Mouse (Mus musculus): ENCODE data around the gene Sftpa1.

Gene Sftpa1

DNA sequence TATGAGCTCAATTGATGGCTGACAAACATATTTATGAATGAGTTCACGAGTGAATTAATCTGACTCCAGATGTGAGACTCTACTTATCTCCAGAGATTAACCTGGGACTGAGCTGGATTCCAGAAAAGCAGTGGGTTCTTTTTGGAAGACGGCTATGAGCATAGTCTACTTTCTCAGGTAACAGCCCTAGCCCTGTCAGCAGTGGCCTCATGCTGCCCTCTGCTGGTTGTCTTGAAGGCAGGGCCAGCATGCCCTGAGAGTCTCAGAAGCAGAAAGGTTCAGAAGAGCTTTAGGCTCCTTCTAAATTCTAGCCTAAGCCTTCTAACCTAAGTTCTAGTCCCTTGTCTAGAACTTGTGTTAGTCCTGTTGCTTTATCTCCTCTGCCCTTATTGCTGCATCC lies 31.1 kb downstream of the Sftpa1 start:
- peak; percentile 75 for DNase-seq

DNA sequence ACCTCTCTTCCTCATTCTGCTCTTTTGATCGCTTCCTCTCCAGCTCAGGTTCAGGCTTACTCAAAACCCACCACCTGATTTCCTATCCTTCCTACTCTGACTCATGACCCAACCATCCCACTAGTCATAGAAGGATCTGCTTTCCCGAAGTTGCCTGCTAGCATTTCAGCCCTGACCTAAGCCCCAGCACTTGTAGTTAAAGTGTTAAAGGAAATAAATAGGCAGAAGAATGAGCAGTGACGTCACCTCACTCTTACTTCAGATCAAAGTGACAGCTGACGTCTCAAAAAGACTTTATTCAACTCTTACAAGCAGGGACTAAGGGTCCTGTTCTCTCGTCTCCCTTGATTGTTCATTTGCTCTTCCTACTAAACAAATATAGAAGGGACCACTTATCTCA lies 35.7 kb downstream of the Sftpa1 start:
- DNase-seq, result peak; percentile 59

DNA sequence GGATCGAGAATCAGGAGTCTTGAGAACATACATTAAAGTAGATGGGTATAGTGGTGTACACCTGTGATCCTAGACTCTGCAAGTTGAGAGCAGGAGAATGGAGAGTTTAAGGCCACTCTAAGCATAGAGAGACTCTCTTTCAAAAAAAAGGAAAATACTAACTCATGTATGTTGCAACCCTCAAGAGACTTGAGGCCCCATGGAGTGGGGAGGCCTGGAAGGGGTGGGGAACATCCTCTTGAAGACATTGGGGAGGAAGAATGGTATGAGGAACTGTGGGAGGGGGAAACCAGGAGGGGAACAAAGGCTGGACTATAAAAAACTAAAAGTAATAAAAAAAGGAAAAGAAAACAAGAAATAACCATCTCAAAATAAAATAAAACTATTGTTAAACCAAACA lies 37.0 kb downstream of the Sftpa1 start:
- peak; percentile 54 for DNase-seq

DNA sequence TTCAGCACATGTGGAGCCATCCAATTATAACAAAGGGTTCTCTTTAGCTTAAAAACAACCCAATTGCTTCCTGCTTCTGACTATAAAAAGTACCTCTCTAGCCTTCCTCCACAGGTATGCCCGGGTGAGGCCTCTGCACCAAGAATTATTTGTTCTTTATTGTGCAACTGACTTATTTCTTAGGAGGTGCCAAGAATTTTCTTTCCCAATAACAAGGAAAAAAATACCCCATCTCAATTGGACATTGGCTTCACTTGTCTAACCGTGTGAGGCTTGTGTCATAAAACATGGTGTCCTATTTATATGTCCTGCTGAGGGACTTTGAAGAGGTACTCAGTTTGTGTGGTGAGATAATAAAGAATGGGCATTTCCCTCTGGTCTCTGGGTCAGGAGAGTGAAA lies 38.9 kb downstream of the Sftpa1 start:
- peak; percentile 53 for DNase-seq

DNA sequence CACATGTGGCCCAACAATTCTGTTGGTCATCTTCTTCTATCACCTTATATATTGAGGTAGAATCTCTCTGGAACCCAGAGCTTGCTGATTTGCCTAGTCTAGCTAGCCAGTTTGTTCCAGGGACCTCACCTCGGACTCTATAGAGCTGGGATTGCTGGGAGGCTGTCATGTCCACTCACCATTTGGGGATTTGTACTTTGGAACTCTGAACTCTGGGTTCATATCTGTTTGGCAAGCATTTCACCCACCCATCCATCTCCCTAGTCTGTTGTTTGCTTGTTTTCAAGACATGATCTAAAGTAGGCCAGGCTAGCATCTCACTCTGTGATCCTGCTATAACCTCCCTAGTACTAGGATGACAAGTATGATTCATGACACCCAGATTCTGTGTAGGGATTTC lies 43.2 kb downstream of the Sftpa1 start:
- DNase-seq, result no peak

DNA sequence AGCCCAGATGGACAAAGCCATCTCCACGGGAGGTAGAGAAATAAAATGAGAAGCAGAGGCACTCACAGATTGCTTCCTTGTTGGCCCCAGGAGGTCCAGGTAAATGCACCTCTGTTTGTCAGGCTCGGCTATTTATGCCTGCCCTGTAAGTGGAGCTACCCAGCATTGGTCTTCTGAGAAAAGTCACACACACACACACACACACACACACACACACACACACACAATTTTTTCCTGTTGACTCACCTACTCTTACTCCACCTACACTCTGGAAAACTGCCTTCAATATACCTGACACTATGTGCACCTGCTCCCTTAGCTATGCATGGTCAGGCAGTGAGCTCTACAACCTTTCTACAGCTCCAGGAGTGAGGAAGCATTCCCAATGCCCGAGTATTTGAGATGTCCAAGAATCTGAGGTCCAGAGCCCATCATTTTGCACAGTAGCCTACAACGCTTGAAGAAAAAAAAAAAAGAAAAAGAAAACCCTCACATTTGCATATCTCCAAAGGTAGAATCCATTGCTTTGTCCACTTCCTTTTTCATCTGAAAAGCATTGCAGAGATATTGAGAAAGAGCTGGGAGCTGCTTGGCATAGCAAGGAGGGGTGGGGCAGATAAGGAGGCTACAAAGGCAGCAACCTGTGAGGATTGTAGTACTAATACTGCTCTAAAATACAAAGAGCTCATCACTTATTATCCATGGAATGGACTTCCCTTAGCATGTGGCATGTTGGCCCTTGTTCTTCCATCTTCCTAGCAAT lies 53.7 kb downstream of the Sftpa1 start, which contains the start of gene Sftpd:
Gene Sftpd (minus strand): TSS at position 91 of the 763 bp plus-strand sequence.
- DNase-seq, result peak; percentile 66

Measured in lung, postnatal 36 days (tissue).